Mouse (Mus musculus) c-Kit-positive CD71-positive TER-119-positive erythroid progenitor cells, embryonic 14.5 days (primary cell): ENCODE data around the gene Tfdp1.

Experiments used
- DNase-seq: peaks from one replicate; pipeline ENCODE4 v3.0.0-alpha.2; 2013; ENCODE audit warnings: low spot score

Tfdp1 gene

DNA sequence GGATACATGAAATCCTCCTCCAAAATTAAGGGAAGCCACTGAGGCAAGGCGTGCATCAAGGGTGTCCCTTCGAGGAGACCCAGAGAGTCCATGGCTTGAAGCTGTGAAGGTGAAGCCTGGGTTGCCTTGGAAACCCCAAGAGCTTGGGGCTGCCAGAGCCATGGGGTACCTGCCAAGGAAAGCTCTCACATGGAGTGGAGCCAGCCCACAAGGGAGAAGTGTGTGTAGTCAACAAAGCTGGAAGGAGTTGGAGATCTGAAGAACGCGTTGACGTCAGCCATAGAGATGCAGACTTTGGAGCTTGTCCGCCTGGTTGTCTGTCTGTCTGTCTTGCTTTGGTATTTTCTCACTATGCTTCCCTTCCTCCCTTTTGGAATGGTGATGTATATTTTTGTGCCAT lies 82.4 kb downstream of the Tfdp1 start:
- DNase-seq, result no peak

DNA sequence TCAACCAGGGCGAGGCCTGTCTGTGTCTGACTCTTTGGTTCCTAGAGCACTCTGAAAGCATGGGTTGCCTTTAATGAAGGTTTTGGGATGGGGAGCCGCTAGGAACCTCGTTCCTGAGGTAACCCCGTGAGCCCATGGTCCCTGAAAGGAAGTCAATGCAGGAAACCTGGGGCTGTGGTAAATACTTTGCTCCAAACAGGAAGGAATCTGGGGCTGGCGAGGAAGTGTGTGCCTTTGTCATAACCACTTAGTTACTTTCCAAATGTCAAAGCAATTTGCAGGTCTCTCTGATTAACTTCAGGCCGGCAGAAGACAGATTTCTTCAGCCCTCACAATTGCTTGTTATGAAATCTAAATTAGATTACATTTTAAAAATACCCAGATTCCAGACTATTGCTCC lies 88.8 kb downstream of the Tfdp1 start:
- no peak for DNase-seq
